Mouse (Mus musculus) megakaryocyte, embryonic 14.5 days (primary cell): ENCODE measurements around the gene Anapc7.

ENCODE experiments used
- FLI1 ChIP-seq: IDR thresholded peaks from 2 replicates; pipeline ENCODE4 v1.6.1; 2012; ENCODE audit warnings: low read length, inconsistent platforms, mixed read lengths
- GATA1 ChIP-seq: IDR thresholded peaks from 3 replicates; pipeline ENCODE4 v1.6.1; 2012; ENCODE audit warnings: mixed read lengths, low read length, inconsistent platforms, borderline replicate concordance

- no peak for TF ChIP-seq GATA1
- no peak for TF ChIP-seq FLI1
Measured at GRCm38 (mm10) chr5:122449946-122450345, 28.5 kb downstream of the Anapc7 start.
